Mouse (Mus musculus) left cerebral cortex, adult 11 months (tissue): Measurements from ENCODE around the gene Ndufc2.
"Not testable (repeated sequence)": the region's sequence is repeated elsewhere in the genome, so short reads cannot be mapped to it uniquely, and the experiment has no call there.

ENCODE experiments used
- DNase-seq: peaks from one replicate; pipeline ENCODE4 v3.0.0; 2022; ENCODE audit warnings: low spot score

Ndufc2 gene

DNA sequence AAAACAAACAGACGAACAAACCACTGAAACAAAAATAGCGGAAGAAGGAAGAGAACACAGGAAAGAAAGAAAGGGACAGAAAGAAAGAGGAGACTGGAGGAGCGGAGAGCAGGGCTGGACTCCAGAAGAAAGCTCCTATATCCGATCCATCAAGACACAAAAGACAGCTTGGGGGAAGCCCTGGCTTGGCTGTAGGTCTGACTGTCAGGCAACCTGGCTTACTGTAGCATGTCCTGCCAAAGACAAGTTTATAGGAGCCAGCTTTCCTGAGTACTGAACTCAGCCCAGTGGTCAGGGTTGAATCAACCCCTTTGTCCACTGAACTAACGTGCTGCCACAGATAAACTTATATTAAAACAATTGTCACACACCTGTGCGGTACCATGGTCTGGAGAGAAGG lies 27.5 kb downstream of the Ndufc2 start:
- DNase-seq, result no peak

DNA sequence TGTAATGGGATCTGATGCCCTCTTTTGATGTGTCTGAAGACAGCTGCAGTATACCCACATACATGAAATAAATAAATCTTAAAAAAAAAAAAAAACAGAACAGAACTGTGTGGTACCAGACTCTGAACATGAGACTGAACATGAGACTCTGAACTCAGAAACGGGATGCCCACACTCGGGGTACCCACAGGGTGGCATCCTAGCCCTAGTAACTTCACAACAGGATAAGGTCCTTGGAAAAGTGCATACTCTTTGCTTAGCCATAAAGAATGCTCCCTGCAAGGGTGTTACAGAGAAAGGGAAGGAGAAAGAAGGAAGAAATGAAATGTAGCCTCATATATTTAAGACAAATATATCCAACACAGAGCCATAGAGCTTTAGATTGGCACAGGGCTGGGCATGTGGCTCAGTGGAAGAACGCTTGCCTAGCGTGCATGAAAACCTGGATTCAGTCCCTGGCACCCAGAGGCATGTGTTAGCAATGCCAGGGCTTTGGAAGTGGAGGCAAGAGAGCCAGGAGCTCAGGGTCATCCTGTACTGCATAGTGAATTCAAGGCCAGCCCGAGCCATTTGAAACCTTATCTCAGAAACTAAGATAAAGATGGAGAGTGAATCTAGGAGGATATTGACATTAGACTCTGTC lies 28.1 kb downstream of the Ndufc2 start:
- no peak for DNase-seq

DNA sequence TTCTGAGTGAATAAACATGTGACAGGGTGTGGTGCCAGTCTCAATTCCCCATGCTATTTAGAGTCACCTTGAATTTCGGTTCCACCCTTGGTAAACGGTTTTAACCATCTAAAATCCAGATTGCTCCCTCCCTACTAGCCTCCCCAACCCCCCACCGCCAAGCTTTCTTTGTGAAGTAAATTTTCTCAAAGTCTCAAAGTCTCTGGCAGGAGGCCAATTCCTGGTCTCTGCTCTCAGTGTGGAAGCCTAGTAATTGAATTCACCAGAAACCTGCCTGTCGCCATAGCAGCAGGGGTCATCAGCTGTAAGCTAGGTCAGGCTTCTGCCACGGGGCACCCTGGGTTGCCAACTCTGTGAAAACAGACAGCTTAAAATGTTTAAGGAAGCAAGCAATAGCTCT lies 29.9 kb downstream of the Ndufc2 start:
- DNase-seq, result no peak

DNA sequence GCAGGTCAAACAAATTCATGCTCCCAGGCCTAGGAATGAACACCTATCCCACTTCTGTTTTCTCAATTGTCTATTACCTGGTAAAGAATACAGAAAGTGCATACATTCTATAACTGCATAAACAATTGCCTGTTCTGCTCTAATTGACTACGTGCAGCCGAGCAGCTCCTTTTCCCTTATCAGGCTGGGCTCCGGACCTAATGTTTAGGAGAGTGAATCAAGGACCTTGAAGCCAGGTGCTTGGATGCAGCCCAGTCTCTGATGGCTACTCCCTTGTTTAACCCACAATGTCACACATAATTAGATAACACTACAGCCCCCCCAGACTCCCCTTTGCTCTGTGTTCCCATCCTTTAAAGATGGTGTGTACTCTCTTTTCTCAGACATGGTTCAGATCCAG lies 33.7 kb downstream of the Ndufc2 start:
- not testable (repeated sequence) for DNase-seq

DNA sequence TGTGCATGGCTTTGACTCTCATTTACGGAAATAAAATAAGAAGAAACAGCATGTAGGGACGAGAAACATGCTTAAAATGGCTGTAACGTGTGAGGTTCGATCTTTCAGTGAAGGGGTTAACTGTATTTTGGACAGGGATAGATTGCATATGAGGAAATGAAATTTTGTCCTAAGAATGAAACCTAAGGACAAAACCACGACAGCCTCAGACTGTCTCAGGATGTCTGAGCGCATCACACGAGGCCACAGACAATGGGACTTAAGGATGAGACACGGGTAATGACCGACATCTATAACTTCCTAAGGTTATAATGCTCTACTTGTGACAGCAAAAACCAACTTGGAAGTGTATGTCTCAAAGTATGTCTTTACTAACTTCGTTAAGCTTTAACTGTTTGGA lies 34.7 kb downstream of the Ndufc2 start:
- DNase-seq, result no peak

DNA sequence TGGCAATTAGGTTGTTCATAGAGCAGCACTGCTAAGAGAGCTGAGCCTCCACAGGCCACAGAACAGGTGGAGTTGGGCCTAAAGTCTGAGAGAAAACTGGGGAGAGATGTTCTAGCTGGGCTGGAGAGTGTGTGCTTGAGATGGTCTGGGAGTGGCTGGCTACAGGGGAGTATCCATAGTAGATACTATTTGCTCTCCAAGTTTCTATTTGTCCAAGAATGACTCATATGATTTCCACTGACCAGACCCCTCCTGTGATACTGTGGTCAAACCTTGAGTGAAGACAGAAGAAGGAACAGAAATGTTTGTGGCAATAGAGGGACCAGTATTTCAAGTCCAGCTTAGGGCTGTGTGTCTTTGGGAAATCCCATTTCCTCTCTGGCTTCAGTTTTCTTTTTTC lies 39.2 kb downstream of the Ndufc2 start:
- no peak for DNase-seq

DNA sequence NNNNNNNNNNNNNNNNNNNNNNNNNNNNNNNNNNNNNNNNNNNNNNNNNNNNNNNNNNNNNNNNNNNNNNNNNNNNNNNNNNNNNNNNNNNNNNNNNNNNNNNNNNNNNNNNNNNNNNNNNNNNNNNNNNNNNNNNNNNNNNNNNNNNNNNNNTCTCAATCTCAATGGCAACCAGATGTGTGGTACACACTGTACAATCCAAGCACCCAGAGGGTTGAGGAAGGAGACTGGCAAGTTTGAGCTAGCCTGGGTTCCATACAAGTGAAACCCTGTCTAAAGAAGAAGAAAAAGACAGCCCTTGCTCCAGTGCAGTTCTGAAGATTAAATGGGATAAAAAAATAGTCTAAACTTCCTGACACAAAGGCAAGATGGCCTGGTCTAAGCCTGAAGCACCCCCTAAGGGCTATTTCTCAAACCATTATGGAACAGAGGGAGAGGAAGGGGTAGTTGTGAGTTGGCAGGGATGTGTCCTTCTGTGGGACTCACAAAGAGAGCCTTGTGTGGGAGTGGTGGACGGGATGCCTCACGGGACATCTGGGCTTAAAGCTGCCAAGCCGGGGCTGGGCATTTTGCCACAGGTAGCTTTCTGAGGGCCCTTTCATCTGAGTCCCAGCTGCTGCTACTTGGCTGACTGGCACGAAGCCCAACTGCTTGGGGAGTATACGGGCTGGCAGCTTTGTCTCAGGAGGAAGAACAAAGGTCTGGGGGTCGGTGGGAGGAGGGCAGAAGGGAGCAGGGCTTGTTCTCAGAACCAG lies 46.5 kb downstream of the Ndufc2 start:
- DNase-seq, result peak; percentile 89

DNA sequence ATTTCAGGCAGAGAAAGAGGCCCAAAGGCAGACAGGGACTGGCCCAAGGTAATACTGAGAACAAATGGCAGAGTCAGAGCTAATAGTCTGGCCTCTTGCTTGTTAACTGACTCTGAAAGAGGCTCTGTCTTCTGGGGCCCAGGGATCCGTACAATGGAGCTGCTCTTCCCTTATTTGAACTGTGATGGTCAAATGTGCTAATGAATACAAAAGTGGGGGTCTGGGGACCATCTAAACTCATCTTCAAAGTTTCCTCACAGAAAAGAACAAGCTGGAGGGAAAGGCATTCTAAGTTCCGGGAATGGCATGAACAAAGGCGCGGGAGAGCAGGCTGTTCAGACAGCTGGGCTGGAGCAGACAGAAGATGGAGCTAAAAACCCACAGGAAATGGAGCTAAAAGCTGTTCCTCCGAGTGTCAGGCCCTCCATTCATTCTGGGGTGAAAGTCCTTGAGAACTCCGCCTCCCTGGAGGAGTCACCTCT lies 47.3 kb downstream of the Ndufc2 start:
- peak; percentile 38 for DNase-seq

- DNase-seq, result not testable (repeated sequence)
These were observed 51.2 kb downstream of the Ndufc2 start, which contains the start of gene Kctd14 for GRCm38 (mm10) chr7:97451023-97451422. TSS of gene Kctd14 (plus strand) at chr7:97451323.

DNA sequence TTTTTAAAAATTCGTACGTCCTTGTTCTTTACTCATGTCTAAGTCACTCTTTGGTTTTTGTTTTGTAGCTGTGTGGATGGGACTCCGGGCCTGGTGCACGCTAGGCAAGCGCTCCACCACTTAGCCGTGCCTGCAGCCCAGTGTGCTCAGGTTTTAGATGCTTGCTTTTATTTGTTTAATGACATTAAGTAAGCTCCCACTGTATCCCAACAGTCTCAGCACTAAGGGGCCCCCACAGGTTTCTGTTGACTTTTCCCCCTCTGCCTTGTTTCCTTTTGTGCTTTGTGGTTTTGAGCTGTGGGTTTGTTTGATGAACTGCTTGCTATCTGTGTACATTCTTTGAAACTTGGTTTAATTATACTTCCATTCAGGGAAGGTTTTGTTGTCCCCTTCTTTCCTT lies 52.4 kb downstream of the Ndufc2 start:
- DNase-seq, result no peak

DNA sequence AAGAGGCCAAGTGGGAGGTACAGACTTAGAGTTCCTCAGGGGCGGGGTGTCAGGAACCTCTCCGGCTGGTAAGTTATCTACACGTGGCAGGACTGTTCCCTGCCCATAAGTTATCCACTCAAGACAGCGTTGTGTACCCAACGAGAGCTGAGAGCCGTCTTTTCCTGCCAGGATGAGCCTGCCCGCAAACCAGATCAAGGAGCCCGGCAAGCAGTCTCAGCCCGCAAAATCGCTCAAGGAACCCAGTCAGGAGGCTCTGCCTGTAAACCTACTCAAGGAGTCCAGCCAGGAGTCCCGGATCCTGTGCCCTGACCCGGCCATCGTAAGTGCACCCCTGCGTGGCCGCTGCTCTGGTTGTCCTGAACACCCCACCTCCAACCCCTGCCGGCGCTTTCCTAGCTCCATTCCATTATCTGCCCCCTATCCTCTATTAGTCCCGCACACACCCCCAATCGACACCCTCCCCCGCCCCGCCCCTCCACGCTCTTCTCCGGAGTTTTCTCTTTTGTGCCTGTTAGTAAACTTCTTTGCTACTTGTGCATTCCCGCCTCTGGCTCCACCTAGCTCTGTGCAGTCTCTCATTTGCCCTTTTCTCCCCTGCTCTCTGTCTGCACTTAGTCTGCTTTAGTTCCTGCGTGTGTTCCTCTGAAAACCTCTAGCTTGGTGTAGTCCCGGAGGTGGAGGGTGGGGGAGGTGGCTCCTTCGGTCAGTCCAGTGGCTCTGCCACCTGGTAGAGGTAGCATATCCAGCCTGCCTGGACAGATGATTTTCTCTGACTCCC lies 53.5 kb downstream of the Ndufc2 start:
- DNase-seq, result no peak

- no peak for DNase-seq
These were observed 55.0 kb downstream of the Ndufc2 start for GRCm38 (mm10) chr7:97454795-97455194.

DNA sequence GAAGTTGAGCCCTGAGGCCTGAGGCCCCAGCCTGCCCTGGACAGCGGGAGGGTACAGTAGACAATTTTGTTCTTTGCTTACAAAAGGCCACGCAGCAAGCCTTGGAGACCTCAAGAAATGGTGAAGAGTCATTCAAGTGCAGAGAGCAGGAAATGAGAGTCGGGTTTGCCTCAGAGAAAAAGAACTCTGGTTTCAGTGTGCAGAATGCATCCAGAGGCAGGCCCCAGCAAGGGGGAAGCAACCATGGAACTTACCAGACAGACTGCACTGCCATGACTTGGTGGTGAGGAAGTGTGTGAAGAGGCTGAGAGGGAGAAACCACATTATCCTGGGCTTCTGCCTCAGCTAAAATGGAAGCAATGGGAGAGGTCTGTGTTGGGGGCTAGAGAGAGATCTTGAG lies 55.8 kb downstream of the Ndufc2 start:
- DNase-seq, result no peak
